Mouse (Mus musculus) c-Kit-positive CD71-positive TER-119-positive erythroid progenitor cells, embryonic 14.5 days (primary cell): ENCODE measurements around the gene Apba3.
"Not testable (repeated sequence)": the region's sequence is repeated elsewhere in the genome, so short reads cannot be mapped to it uniquely, and the experiment has no call there.

ENCODE experiments used
- DNase-seq: peaks from one replicate; pipeline ENCODE4 v3.0.0-alpha.2; 2013; ENCODE audit warnings: low spot score

The Apba3 gene

GRCm38 (mm10) chr10:81266211-81267105, at the start of gene Apba3, which contains the start of gene Mrpl54:
Gene Apba3 (plus strand): TSS chr10:81266960.
Gene Mrpl54 (minus strand): TSS chr10:81266934.
- peak; percentile 96 for DNase-seq

GRCm38 (mm10) chr10:81217267-81217666, 49.5 kb upstream of the Apba3 start:
- DNase-seq, result not testable (repeated sequence)

GRCm38 (mm10) chr10:81217964-81218363, 48.8 kb upstream of the Apba3 start:
- peak; percentile 71 for DNase-seq

- no peak for DNase-seq
Measured at GRCm38 (mm10) chr10:81221402-81222015, 45.3 kb upstream of the Apba3 start.

GRCm38 (mm10) chr10:81223731-81224130, 43.0 kb upstream of the Apba3 start:
- DNase-seq, result not testable (repeated sequence)

- DNase-seq, result no peak
Measured at GRCm38 (mm10) chr10:81229735-81230437, 36.9 kb upstream of the Apba3 start.

GRCm38 (mm10) chr10:81230438-81231332, 36.1 kb upstream of the Apba3 start, which contains the start of gene Atcay:
Gene Atcay (minus strand): TSS chr10:81230833.
- no peak for DNase-seq

- DNase-seq, result no peak
Measured at GRCm38 (mm10) chr10:81231436-81231835, 35.3 kb upstream of the Apba3 start.

- peak; percentile 85 for DNase-seq
Measured at GRCm38 (mm10) chr10:81232580-81233225, 34.1 kb upstream of the Apba3 start, which contains the start of gene Zfr2. Gene Zfr2 (plus strand): TSS chr10:81233155.

- DNase-seq, result no peak
Measured at GRCm38 (mm10) chr10:81233226-81233585, 33.6 kb upstream of the Apba3 start.

- DNase-seq, result no peak
Measured at GRCm38 (mm10) chr10:81234206-81234605, 32.6 kb upstream of the Apba3 start.

GRCm38 (mm10) chr10:81236471-81237268, 30.1 kb upstream of the Apba3 start:
- no peak for DNase-seq

GRCm38 (mm10) chr10:81238618-81239017, 28.1 kb upstream of the Apba3 start:
- DNase-seq, result no peak

- DNase-seq, result peak; percentile 57
Measured at GRCm38 (mm10) chr10:81240876-81241275, 25.9 kb upstream of the Apba3 start.

- no peak for DNase-seq
Measured at GRCm38 (mm10) chr10:81242021-81242420, 24.7 kb upstream of the Apba3 start.

GRCm38 (mm10) chr10:81244146-81244545, 22.6 kb upstream of the Apba3 start:
- DNase-seq, result no peak

- peak; percentile 46 for DNase-seq
Measured at GRCm38 (mm10) chr10:81244595-81244994, 22.2 kb upstream of the Apba3 start.

GRCm38 (mm10) chr10:81245166-81245565, 21.6 kb upstream of the Apba3 start:
- no peak for DNase-seq

GRCm38 (mm10) chr10:81247804-81248203, 19.0 kb upstream of the Apba3 start:
- DNase-seq, result no peak

- DNase-seq, result no peak
Measured at GRCm38 (mm10) chr10:81249442-81249841, 17.3 kb upstream of the Apba3 start.
